Mouse (Mus musculus) spleen, postnatal 4 days (tissue): Measurements from ENCODE around the gene Cdr2l.

Experiments used
- DNase-seq, 2 experiments: peaks; one replicate each; pipeline ENCODE4 v3.0.0; 2022; ENCODE audit warnings: low spot score in 2 of 2

Gene Cdr2l

GRCm38 (mm10) chr11:115381743-115382539, at the start of gene Cdr2l:
Gene Cdr2l, plus strand, starts transcription at chr11:115381916.
- DNase-seq = peak in 1 of 2 experiments; percentile 44

DNA sequence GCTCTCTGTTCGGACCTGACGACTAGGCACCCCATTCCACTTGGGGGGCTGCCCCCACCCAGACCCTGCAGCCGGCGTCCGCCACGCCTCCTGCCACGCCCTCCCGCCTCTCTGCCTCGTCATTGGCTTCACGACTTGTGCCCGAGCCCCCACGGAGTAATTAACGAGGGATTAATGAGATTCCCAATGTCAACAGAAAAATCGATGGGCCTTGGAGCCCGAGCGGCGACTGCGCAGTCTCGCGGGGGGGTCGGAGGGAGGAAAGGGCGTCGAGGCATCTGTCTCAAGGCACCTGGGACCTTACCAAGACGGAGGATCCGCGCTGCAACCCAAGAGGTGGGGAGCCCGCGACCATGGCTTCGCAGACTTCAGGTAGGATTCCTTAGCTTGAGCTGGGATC, 47.2 kb upstream of the Cdr2l start, which contains the start of gene Otop3:
Gene Otop3 (plus strand): TSS at position 201 of the 400 bp plus-strand sequence.
- DNase-seq = no peak

DNA sequence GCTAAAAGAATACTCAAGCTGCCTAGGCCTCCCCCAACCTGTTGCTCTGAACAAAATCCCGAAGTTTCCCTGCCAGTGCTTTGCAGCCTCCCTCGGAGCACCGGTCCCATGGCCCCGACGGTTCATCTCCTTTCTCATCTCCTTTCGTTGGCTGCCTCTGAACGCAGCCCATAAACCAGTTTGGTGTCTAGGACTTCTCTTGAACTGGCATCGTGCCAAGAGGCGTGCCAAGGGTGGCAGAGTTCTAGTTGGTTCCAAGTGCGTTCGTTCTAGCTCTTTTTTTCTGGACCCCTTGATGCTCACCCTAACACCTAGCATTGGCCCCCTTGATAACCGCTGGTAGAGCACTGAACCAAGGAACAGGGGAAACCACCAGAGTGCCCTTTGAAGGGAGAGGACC, 46.5 kb upstream of the Cdr2l start:
- no peak for DNase-seq

- DNase-seq = no peak
Measured at GRCm38 (mm10) chr11:115336115-115336514, 45.6 kb upstream of the Cdr2l start.

DNA sequence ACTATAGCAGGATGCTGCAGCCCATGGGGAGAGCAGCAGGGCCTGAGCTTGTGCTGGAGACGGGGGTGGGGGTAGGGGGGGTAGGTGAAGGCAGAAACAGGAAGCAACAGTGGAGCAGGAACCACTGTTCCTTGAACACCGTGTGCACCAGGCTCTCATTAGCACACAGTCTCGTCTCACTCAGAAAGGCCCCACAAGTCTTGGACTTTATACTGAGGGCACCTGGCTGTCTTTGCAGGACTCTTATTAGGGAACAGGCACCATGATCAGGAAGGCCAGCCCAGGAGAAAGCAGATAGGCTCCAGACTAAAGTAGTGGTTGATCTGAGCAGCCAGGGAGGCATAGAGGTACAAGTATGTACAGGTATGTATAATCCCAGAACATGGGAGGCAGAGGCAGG, 44.4 kb upstream of the Cdr2l start:
- no peak for DNase-seq

DNA sequence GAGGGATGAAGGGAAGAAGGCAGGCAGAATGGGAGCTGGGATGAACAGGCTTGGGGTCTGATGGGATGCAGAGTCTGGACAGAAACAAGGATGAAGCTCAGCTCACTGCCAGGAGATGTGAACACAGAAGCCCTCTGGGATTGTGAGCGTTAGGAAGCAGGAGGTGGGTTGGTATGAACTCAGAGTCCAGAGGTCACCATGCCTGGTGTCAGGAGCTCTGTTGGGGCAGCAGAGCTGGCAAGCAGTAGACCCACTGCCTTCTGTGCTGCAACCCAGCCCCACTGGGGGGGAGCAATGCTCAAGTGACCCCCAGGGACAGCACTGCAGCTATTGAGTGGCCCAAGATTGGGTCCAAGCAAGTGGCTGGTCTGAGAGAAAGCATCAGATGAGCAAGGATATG, 43.9 kb upstream of the Cdr2l start:
- no peak for DNase-seq

GRCm38 (mm10) chr11:115341246-115341645, 40.5 kb upstream of the Cdr2l start:
- DNase-seq = no peak

DNA sequence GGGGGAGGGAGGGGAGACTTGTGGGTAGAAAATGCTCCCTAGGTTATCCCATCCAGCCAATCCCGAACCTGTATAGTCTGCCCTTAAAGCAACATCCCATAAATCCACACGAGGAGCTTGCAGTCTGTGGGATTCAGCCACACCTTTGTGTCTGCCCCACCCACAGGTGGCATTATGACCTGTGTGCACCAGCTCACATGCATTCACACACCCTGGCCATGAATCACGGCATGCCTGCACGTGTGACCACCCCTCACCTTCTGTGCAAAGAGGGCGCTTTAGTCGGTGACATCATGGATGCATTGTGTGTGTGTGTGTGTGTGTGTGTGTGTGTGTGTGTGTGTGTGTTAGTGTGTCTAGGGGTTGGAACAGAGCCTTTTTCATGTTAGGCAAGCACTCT, 39.9 kb upstream of the Cdr2l start:
- DNase-seq = no peak

DNA sequence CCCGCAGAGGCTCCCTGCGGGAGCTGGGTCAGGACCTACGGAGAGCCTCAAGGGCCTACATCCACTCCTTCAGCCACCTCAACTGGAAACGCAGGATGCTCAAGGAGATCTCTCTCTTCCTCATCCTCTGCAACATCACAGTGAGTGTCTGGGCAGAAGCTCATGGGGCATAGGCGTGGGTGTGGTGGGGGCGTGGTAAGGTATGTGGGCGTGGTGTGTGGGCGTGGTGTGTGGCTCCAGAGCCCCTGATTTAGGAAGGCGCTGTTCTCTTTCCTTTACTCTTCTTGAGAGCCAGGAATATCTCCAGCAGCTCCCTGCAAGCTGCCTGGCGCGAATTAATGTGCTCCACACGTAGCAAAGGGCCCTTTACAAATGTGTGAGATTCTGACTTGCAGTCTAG, 36.7 kb upstream of the Cdr2l start:
- no peak for DNase-seq

- DNase-seq = no peak
Measured at GRCm38 (mm10) chr11:115345515-115345914, 36.2 kb upstream of the Cdr2l start.

DNA sequence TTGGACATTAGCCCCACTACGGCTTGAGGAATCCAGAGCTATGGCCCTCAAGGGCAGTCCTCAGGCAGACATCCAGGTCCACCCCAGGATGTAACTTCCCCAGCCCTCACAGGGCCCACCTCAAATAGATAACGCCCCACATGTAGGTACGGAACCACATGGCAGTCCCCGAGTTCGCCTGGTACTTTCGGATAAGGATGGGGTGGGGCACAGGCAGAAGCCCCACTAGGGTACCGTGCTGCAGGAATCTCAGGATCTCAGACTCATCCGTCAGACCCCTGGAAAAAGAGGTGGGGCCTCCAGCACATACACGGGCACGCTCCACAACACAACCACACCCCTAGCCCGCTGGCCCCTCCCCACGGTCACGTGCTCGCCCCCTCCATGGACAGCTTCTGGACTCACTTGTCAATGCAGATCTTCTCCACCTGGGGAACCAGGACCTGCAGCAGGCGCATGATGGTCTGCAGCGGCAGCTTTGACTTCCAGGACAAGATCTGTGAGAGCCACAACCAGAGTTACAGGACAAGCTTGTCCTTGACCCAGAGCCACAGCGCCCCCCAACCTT, 33.0 kb upstream of the Cdr2l start:
- no peak for DNase-seq

DNA sequence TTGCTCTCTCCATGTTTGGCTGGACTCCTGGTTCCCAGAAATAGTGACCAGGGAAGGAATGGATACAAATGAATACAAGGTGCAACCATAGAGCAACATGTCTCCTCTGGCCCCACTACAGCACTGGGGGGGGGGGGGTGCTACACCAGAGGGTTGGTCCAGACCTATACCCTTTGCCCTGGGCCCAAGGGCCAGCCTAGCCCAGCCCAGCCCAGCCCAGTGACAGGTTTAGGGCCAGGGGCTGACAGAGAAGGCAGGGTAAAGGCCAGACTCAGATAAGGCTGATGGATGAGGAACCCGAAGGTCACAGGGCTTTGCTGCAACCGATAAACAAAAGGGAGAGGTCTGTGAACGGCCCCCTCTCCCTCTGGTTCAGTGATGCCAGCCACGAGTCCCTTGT, 31.7 kb upstream of the Cdr2l start:
- DNase-seq = no peak

GRCm38 (mm10) chr11:115353375-115353774, 28.3 kb upstream of the Cdr2l start:
- DNase-seq = no peak

DNA sequence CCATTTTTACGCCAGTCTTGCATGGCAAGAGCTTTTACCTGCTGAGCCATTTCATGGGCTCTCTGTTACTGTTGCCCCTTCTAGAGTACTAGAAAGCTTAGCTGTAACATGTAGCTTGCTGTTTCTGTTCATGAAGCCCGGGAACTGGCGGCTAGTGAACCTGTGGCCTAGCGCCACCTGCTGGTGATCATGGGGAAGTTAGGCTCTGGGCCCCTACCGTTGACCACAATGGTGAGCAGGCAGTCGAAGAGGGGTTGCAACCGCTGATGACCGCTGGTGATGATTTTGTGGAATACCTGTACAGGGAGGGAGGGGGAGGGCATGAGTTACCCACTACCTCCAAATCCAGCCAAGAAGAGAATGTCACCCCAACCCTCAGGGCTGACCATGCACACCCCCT, 27.5 kb upstream of the Cdr2l start:
- DNase-seq = peak; percentile 51 to 84

GRCm38 (mm10) chr11:115358468-115358867, 23.2 kb upstream of the Cdr2l start:
- peak; percentile 55 to 80 for DNase-seq

GRCm38 (mm10) chr11:115359293-115359692, 22.4 kb upstream of the Cdr2l start:
- DNase-seq = no peak

DNA sequence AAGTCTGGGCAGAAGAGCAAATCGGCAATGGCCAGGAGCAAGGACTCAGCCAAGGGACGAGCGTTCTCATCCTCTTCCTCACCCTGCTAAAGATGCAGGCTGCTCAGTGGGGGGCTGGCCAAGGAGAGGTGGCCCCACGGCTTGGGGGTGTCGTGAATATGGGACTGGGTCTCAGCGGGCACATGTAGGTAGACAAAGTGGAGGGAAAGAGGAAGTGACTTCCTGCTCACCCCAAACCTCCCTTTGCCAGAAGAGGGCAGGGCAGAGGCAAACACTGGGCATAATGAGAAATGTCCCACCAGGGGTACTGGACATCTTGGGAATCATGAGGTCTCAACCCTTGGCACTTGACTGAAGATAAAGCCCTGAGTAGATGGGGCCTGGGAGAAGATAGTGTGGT, 22.0 kb upstream of the Cdr2l start:
- DNase-seq = no peak

GRCm38 (mm10) chr11:115364136-115364535, 17.6 kb upstream of the Cdr2l start:
- no peak for DNase-seq

DNA sequence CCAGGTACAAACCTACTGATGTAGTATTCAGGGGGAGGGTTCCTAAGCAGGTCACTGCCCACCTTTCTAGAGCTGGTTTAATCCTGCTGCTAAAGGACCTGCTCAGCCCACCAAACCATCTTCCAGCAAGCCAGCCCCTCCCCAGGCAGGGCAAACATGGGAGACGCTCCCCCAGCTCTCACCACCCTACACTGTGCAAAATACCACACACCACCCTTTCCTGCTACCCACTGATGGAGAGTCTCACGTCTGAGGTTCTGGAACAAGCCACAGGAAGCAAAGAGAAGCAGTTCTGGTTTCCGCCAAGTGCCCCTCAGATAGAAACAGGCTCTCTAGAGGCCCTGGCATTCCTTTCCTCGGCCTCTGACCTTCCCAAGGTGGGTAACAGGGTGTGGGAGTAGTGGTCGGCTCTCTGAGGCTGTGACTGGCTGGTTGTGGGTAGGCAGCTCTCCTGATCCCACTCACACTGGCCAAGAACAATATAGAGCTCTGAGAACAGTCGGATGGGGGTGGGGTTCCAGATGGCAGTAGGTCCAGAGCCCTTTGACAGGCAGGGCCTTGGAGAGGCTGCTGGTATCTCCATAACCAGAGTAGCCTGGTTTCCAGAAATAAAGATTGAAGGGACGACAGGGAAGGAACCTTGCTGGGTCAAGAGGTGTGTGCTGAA, 15.5 kb upstream of the Cdr2l start:
- no peak for DNase-seq

DNA sequence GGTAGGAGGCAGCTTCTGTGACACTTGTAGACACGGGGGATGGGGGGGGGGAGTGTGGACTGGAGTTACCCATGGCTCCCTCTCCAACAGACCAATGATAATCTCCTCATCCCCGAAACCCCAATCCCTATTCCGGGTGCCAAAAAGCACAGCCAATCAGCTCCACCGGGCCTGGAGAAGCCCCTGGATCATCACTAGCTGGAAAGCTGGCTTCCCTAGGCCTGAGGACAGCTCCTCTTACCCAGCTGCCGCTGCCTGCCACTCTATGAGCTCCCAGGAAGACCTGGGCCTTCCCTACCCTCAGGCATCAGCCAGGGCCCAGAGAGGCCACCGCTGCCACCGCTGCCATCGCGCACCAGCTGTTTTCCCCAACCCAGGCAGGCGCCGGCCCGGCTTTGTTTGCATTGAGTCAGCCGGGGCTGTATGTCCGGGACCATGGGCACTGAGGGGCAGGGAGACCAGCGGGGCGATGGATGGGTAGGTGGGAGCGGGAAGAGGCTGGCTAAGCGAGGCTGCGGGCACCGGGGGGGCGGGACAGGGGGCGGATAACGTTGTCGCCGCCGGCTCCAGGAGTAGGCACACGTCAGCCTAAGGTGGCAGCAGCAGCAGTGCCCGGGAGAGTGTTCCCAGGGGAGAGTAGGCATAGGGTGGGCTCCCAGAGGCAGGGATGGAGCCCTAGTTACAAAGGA, 14.9 kb upstream of the Cdr2l start:
- no peak for DNase-seq

DNA sequence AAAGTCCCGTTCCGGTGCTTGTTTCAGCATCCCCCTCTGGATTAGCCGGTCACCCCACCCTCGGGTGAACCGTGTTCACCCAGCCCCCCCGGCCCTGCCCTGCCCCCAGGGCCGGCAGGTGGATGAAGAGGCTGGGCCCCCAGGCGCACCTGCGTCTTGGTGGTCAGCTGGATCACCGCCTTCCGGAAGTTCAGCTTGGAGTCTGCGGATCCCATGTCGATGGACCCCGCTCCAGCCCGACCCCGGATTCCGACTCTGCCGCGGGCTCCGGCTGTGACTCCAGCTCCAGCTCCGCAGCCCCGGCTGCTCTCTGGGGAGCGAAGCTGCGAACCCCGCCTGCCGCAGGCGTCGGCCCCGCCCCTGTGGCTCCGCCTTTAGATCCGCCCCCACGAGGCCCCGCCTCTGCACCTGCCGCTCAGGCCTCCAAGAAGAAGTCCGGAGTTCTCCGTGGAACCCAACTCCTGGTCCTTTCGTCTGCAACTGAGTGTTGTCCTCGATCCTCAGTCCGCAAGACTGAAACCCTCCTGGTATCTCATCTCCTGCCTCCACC, 14.2 kb upstream of the Cdr2l start, which contains the start of gene Hid1:
Gene Hid1 (minus strand): TSS at position 362 of the 550 bp plus-strand sequence.
- peak; percentile 69 to 84 for DNase-seq

- no peak for DNase-seq
Measured at GRCm38 (mm10) chr11:115370368-115370767, 11.3 kb upstream of the Cdr2l start.
